In genomic region chr1:193035371-193036238, GRCm38 (mm10) we compare ENCODE assay signal across 8 mouse cellular contexts. TPM values are rescaled to one million over a fixed set of nuclear protein-coding genes. Genes with fewer than 3 reads are reported as not detected.
DNase-seq lines count a peak whose midpoint lies in the region; ATAC-seq and TF ChIP-seq lines count a peak whose summit lies in the region.

Gene Syt14, minus strand, starts transcription at chr1:193035775.

- H3K36me3 ChIP-seq in E14TG2a.4 (ENCODE audit: insufficient read depth, low read length): no peaks in the 10 kb centered on the region
- no peaks in the 10 kb centered on the region for H3K36me3 ChIP-seq in embryonic facial prominence, embryonic 14.5 days (ENCODE audit: control insufficient read depth, insufficient read depth, low read length)
- no peaks in the 10 kb centered on the region for H3K36me3 ChIP-seq in heart, embryonic 13.5 days
- H3K36me3 ChIP-seq in liver, embryonic 16.5 days (ENCODE audit: control insufficient read depth, insufficient read depth): no peaks in the 10 kb centered on the region
- H3K36me3 ChIP-seq in neural tube, embryonic 15.5 days: no peaks in the 10 kb centered on the region
- no peaks in the 10 kb centered on the region for H3K36me3 ChIP-seq in thymus, adult 2 months (ENCODE audit: control insufficient read depth, insufficient read depth, low read length)

- TF ChIP-seq POLR2A in bone marrow macrophage, adult 2 months (IDR thresholded peaks at IDR 0.05; ENCODE audit: borderline replicate concordance, low read depth, low read length): no peak
- no peak for TF ChIP-seq POLR2A in thymus, adult 2 months (IDR thresholded peaks at IDR 0.05; ENCODE audit: control insufficient read depth, extremely low read depth, insufficient read depth, low read length, poor library complexity)

- no peak for TF ChIP-seq CTCF in E14TG2a.4 (conservative IDR thresholded peaks at IDR 0.05; ENCODE audit: low read length)
- no peak for TF ChIP-seq CTCF in bone marrow macrophage, adult 2 months (IDR thresholded peaks at IDR 0.05; ENCODE audit: low read depth, low read length)
- no peak for TF ChIP-seq CTCF in thymus, adult 2 months (IDR thresholded peaks at IDR 0.05; ENCODE audit: borderline replicate concordance, control insufficient read depth, extremely low read depth, insufficient read depth, low read length, poor library complexity)

- H3K27ac ChIP-seq in bone marrow macrophage, adult 2 months (ENCODE audit: insufficient read depth, low read depth, low read length): no peak within 1 kb of the TSS
- no peak within 1 kb of the TSS; the same call in 1 of the 2 replicates for H3K27ac ChIP-seq in embryonic facial prominence, embryonic 14.5 days (replicated peaks; ENCODE audit: low read depth, low read length)
- H3K27ac ChIP-seq in heart, embryonic 13.5 days (replicated peaks): no peak within 1 kb of the TSS
- peak within 1 kb of the TSS; percentile 90 for H3K27ac ChIP-seq in liver, embryonic 16.5 days (ENCODE audit: low read length)
- peak within 1 kb of the TSS; percentile 83 for H3K27ac ChIP-seq in neural tube, embryonic 15.5 days (replicated peaks)
- H3K27ac ChIP-seq in thymus, adult 2 months (ENCODE audit: control insufficient read depth, insufficient read depth, low read length): no peak within 1 kb of the TSS

- H3K4me2 ChIP-seq in embryonic facial prominence, embryonic 14.5 days (ENCODE audit: low read depth, low read length): peak within 1 kb of the TSS; percentile 86
- H3K4me2 ChIP-seq in heart, embryonic 13.5 days: peak within 1 kb of the TSS; percentile 77
- peak within 1 kb of the TSS; percentile 90 for H3K4me2 ChIP-seq in liver, embryonic 16.5 days (ENCODE audit: low read depth, low read length)
- peak within 1 kb of the TSS; percentile 88 for H3K4me2 ChIP-seq in neural tube, embryonic 15.5 days

- WGBS in embryonic facial prominence, embryonic 14.5 days: under 1% methylated on average over 47 of the region's 67 CpGs
- WGBS in heart, embryonic 13.5 days: under 1% methylated on average over 48 of the region's 67 CpGs
- WGBS in liver, embryonic 16.5 days (ENCODE audit: insufficient replicate concordance): 1% methylated on average over 58 of the region's 67 CpGs
- WGBS in neural tube, embryonic 15.5 days: under 1% methylated on average over 65 of the region's 67 CpGs
- WGBS in thymus, adult 2 months: 3% methylated on average over 67 of the region's 67 CpGs

- H3K9ac ChIP-seq in embryonic facial prominence, embryonic 14.5 days (ENCODE audit: low read depth, low read length): peak within 1 kb of the TSS; percentile 64
- H3K9ac ChIP-seq in heart, embryonic 13.5 days: peak within 1 kb of the TSS; percentile 72
- peak within 1 kb of the TSS; percentile 85 for H3K9ac ChIP-seq in liver, embryonic 16.5 days (ENCODE audit: low read depth, low read length)
- peak within 1 kb of the TSS; percentile 65 for H3K9ac ChIP-seq in neural tube, embryonic 15.5 days (replicated peaks)

- peak within 1 kb of the TSS; percentile 88 for H3K4me3 ChIP-seq in E14TG2a.4 (replicated peaks; ENCODE audit: low read length)
- peak within 1 kb of the TSS; percentile 71 for H3K4me3 ChIP-seq in bone marrow macrophage, adult 2 months (ENCODE audit: insufficient read depth, low read length)
- peak within 1 kb of the TSS; percentile 74 for H3K4me3 ChIP-seq in embryonic facial prominence, embryonic 14.5 days (ENCODE audit: low read depth, low read length)
- H3K4me3 ChIP-seq in heart, embryonic 13.5 days: peak within 1 kb of the TSS; percentile 63
- peak within 1 kb of the TSS; percentile 83 for H3K4me3 ChIP-seq in liver, embryonic 16.5 days (ENCODE audit: low read depth, low read length)
- peak within 1 kb of the TSS; percentile 73 for H3K4me3 ChIP-seq in neural tube, embryonic 15.5 days (replicated peaks)
- peak within 1 kb of the TSS; percentile 47 for H3K4me3 ChIP-seq in thymus, adult 2 months (ENCODE audit: control insufficient read depth, insufficient read depth, low read length)

- peak; percentile 96 for ATAC-seq in embryonic facial prominence, embryonic 14.5 days (ENCODE audit: low read depth)
- peak; percentile 98 for ATAC-seq in heart, embryonic 13.5 days (ENCODE audit: extremely low read depth, insufficient number of reproducible peaks, low FRiP score, low TSS enrichment)
- peak; percentile 97 for ATAC-seq in liver, embryonic 16.5 days (ENCODE audit: low read depth)
- peak; percentile 95 for ATAC-seq in neural tube, embryonic 15.5 days (ENCODE audit: low FRiP score)

- H3K9me3 ChIP-seq in E14TG2a.4 (ENCODE audit: low read length): no peaks in the 10 kb centered on the region
- H3K9me3 ChIP-seq in embryonic facial prominence, embryonic 14.5 days (ENCODE audit: control insufficient read depth, low read length): no peaks in the 10 kb centered on the region
- H3K9me3 ChIP-seq in heart, embryonic 13.5 days: no peaks in the 10 kb centered on the region
- H3K9me3 ChIP-seq in liver, embryonic 16.5 days (replicated peaks; ENCODE audit: control insufficient read depth, low read length): no peaks in the 10 kb centered on the region
- H3K9me3 ChIP-seq in neural tube, embryonic 15.5 days (replicated peaks): no peaks in the 10 kb centered on the region

- peak; percentile 92 for DNase-seq in embryonic facial prominence, embryonic 14.5 days (ENCODE audit: low spot score)
- DNase-seq in kidney, postnatal 10 days: peak; percentile 88
- peak; percentile 61 for DNase-seq in thymus, adult 2 months

- H3K4me1 ChIP-seq in E14TG2a.4 (replicated peaks; ENCODE audit: low read depth, low read length): peaks cover 14% of the 10 kb centered on the region
- no peaks in the 10 kb centered on the region for H3K4me1 ChIP-seq in bone marrow macrophage, adult 2 months (ENCODE audit: control insufficient read depth, insufficient read depth, low read length)
- H3K4me1 ChIP-seq in embryonic facial prominence, embryonic 14.5 days (ENCODE audit: control insufficient read depth, insufficient read depth, low read length): peaks cover 7% of the 10 kb centered on the region
- H3K4me1 ChIP-seq in heart, embryonic 13.5 days: peaks cover 16% of the 10 kb centered on the region
- peaks cover 9% of the 10 kb centered on the region for H3K4me1 ChIP-seq in liver, embryonic 16.5 days (ENCODE audit: control insufficient read depth, low read depth, low read length)
- H3K4me1 ChIP-seq in neural tube, embryonic 15.5 days: peaks cover 17% of the 10 kb centered on the region
- peaks cover 14% of the 10 kb centered on the region for H3K4me1 ChIP-seq in thymus, adult 2 months (replicated peaks; ENCODE audit: control insufficient read depth, insufficient read depth, low read length)

- peaks cover 20% of the 10 kb centered on the region for H3K27me3 ChIP-seq in E14TG2a.4 (ENCODE audit: insufficient read depth, low read length)
- H3K27me3 ChIP-seq in embryonic facial prominence, embryonic 14.5 days (replicated peaks; ENCODE audit: control insufficient read depth, insufficient read depth, low read length): no peaks in the 10 kb centered on the region; the same call in 1 of the 2 replicates
- H3K27me3 ChIP-seq in heart, embryonic 13.5 days (replicated peaks): peaks cover 20% of the 10 kb centered on the region
- H3K27me3 ChIP-seq in liver, embryonic 16.5 days (ENCODE audit: control insufficient read depth, insufficient read depth, low read depth, low read length): peaks cover 13% of the 10 kb centered on the region
- no peaks in the 10 kb centered on the region for H3K27me3 ChIP-seq in neural tube, embryonic 15.5 days (replicated peaks)
- no peaks in the 10 kb centered on the region for H3K27me3 ChIP-seq in thymus, adult 2 months (ENCODE audit: control insufficient read depth, insufficient read depth, low read length)

RNA-seq across cellular contexts. Expression of gene Syt14, which starts in this region (rescaled TPM):
- not detected in 2 replicates for polyA plus RNA-seq in bone marrow macrophage, adult 2 months (2012; ENCODE audit: insufficient read depth, insufficient read length, missing spikeins)
- 2.2 and 2.4 TPM in 2 replicates for polyA plus RNA-seq in embryonic facial prominence, embryonic 14.5 days (2014; fragmentation: Nextera tagmentation; extraction: Ambion mirVana)
- polyA plus RNA-seq in heart, embryonic 13.5 days (2015; fragmentation: Nextera tagmentation; extraction: Ambion mirVana): 0.78 and 0.79 TPM in 2 replicates
- 4.8 and 5.4 TPM in 2 replicates for polyA plus RNA-seq in liver, embryonic 16.5 days (2015; fragmentation: Nextera tagmentation; extraction: Ambion mirVana)
- polyA plus RNA-seq in neural tube, embryonic 15.5 days (2015; fragmentation: Nextera tagmentation; extraction: Ambion mirVana): 5.1 and 5.6 TPM in 2 replicates
- polyA plus RNA-seq in thymus, adult 2 months (2012; rRNA removed): 0.78 and 0.97 TPM in 2 replicates

Comparison
In these comparisons a context has a peak if more than half of its experiments do, and no peak if none do; other contexts are left out.
1. Peak in ATAC-seq, H3K4me3 ChIP-seq, H3K9ac ChIP-seq and H3K4me2 ChIP-seq in heart, embryonic 13.5 days; RNA of the gene not detected or under 1 TPM.
2. Peak in DNase-seq and H3K4me3 ChIP-seq in thymus, adult 2 months; RNA of the gene not detected or under 1 TPM.
3. H3K27ac ChIP-seq: peak in liver, embryonic 16.5 days (single experiment) and neural tube, embryonic 15.5 days (single experiment); none in bone marrow macrophage, adult 2 months (single experiment), embryonic facial prominence, embryonic 14.5 days (single experiment), heart, embryonic 13.5 days (single experiment) and thymus, adult 2 months (single experiment).
4. Peak in every context shown above with its lines, with median percentiles within 50 percentile points of each other: H3K4me3 ChIP-seq, ATAC-seq, DNase-seq, H3K4me2 ChIP-seq and H3K9ac ChIP-seq.